Mouse (Mus musculus): ENCODE data around the gene Phrf1. TPM values are rescaled to one million over a fixed set of nuclear protein-coding genes. Genes with fewer than 3 reads are reported as not detected.
A peak's percentile ranks its signal among the peaks of the same experiment; 100 is the strongest.

Gene Phrf1
- polyA plus RNA-seq, 1 experiment from 2014 or later, result 57.1 TPM

- WGBS, result 68% methylated on average over 11 of the region's 11 CpGs
- H3K27ac ChIP-seq (ENCODE audit: low read depth, low read length), result no peak overlapping the region
- no peak overlapping the region for H3K4me2 ChIP-seq (ENCODE audit: low read length)
- peaks cover 48% of the 10 kb centered on the region for H3K36me3 ChIP-seq (ENCODE audit: control insufficient read depth, insufficient read depth, low read length)
- no peak overlapping the region for H3K4me3 ChIP-seq (ENCODE audit: low read length)
- H3K4me1 ChIP-seq (ENCODE audit: control insufficient read depth, insufficient read depth, low read depth, low read length), result peaks cover 3% of the 10 kb centered on the region; the same call in 1 of the 2 replicates
- H3K9me3 ChIP-seq (ENCODE audit: control insufficient read depth, low read length), result no peaks in the 10 kb centered on the region
- ATAC-seq, result no peak
- no peaks in the 10 kb centered on the region; the same call in 1 of the 2 replicates for H3K27me3 ChIP-seq (replicated peaks; ENCODE audit: control insufficient read depth, insufficient read depth, low read length)
- H3K9ac ChIP-seq (ENCODE audit: low read depth, low read length), result no peak overlapping the region; the same call in 1 of the 2 replicates
These were observed 35.6 kb downstream of the Phrf1 start for GRCm38 (mm10) chr7:141264041-141264700.

GRCm38 (mm10) chr7:141264761-141265410 lies 36.3 kb downstream of the Phrf1 start:
- Histone ChIP-seq H3K9ac (ENCODE audit: low read depth, low read length) (no peak overlapping the region; the same call in 1 of the 2 replicates), H3K27me3 (replicated peaks; ENCODE audit: control insufficient read depth, insufficient read depth, low read length) (no peaks in the 10 kb centered on the region; the same call in 1 of the 2 replicates), H3K4me2 (ENCODE audit: low read length) (no peak overlapping the region), H3K36me3 (ENCODE audit: control insufficient read depth, insufficient read depth, low read length) (peaks cover 40% of the 10 kb centered on the region), H3K4me3 (ENCODE audit: low read length) (no peak overlapping the region), H3K27ac (ENCODE audit: low read depth, low read length) (no peak overlapping the region), H3K4me1 (ENCODE audit: control insufficient read depth, insufficient read depth, low read depth, low read length) (peaks cover 3% of the 10 kb centered on the region; the same call in 1 of the 2 replicates), H3K9me3 (ENCODE audit: control insufficient read depth, low read length) (no peaks in the 10 kb centered on the region)
- 39% methylated on average over 12 of the region's 12 CpGs for WGBS
- no peak for ATAC-seq

GRCm38 (mm10) chr7:141265411-141265738 lies 36.8 kb downstream of the Phrf1 start:
- H3K4me1 ChIP-seq (ENCODE audit: control insufficient read depth, insufficient read depth, low read depth, low read length), result peaks cover 3% of the 10 kb centered on the region; the same call in 1 of the 2 replicates
- no peaks in the 10 kb centered on the region; the same call in 1 of the 2 replicates for H3K27me3 ChIP-seq (replicated peaks; ENCODE audit: control insufficient read depth, insufficient read depth, low read length)
- H3K36me3 ChIP-seq (ENCODE audit: control insufficient read depth, insufficient read depth, low read length), result peaks cover 36% of the 10 kb centered on the region
- no peak overlapping the region for H3K9ac ChIP-seq (ENCODE audit: low read depth, low read length)
- WGBS, result 42% methylated on average over 11 of the region's 11 CpGs
- ATAC-seq, result no peak
- no peak overlapping the region for H3K4me3 ChIP-seq (ENCODE audit: low read length)
- no peaks in the 10 kb centered on the region for H3K9me3 ChIP-seq (ENCODE audit: control insufficient read depth, low read length)
- H3K4me2 ChIP-seq (ENCODE audit: low read length), result peak overlapping the region; percentile 52
- H3K27ac ChIP-seq (ENCODE audit: low read depth, low read length), result no peak overlapping the region

GRCm38 (mm10) chr7:141265739-141266561 lies 37.4 kb downstream of the Phrf1 start, which contains the start of gene Irf7:
Gene Irf7 (minus strand): TSS chr7:141266481.
- Histone ChIP-seq H3K27ac (ENCODE audit: low read depth, low read length) (no peak within 1 kb of the TSS), H3K9me3 (ENCODE audit: control insufficient read depth, low read length) (no peaks in the 10 kb centered on the region), H3K4me3 (ENCODE audit: low read length) (peak within 1 kb of the TSS; percentile 32), H3K9ac (ENCODE audit: low read depth, low read length) (peak within 1 kb of the TSS; percentile 24), H3K4me1 (ENCODE audit: control insufficient read depth, insufficient read depth, low read depth, low read length) (peaks cover 3% of the 10 kb centered on the region; the same call in 1 of the 2 replicates), H3K36me3 (ENCODE audit: control insufficient read depth, insufficient read depth, low read length) (peaks cover 30% of the 10 kb centered on the region), H3K27me3 (replicated peaks; ENCODE audit: control insufficient read depth, insufficient read depth, low read length) (no peaks in the 10 kb centered on the region; the same call in 1 of the 2 replicates), H3K4me2 (ENCODE audit: low read length) (peak within 1 kb of the TSS; percentile 52)
- 14% methylated on average over 25 of the region's 25 CpGs for WGBS
- ATAC-seq, result peak; percentile 57

GRCm38 (mm10) chr7:141268466-141269272 lies 40.1 kb downstream of the Phrf1 start:
- Histone ChIP-seq H3K27me3 (replicated peaks; ENCODE audit: control insufficient read depth, insufficient read depth, low read length) (no peaks in the 10 kb centered on the region; the same call in 1 of the 2 replicates), H3K4me3 (ENCODE audit: low read length) (no peak overlapping the region), H3K9ac (ENCODE audit: low read depth, low read length) (no peak overlapping the region), H3K9me3 (ENCODE audit: control insufficient read depth, low read length) (no peaks in the 10 kb centered on the region), H3K4me1 (ENCODE audit: control insufficient read depth, insufficient read depth, low read depth, low read length) (peaks cover 3% of the 10 kb centered on the region; the same call in 1 of the 2 replicates), H3K4me2 (ENCODE audit: low read length) (no peak overlapping the region), H3K36me3 (ENCODE audit: control insufficient read depth, insufficient read depth, low read length) (peaks cover 4% of the 10 kb centered on the region; the same call in 1 of the 2 replicates), H3K27ac (ENCODE audit: low read depth, low read length) (no peak overlapping the region)
- no peak for ATAC-seq
- WGBS, result 78% methylated on average over 24 of the region's 24 CpGs

GRCm38 (mm10) chr7:141269273-141269545 lies 40.6 kb downstream of the Phrf1 start:
- ATAC-seq, result no peak
- 86% methylated on average over 14 of the region's 14 CpGs for WGBS
- no peak overlapping the region for H3K4me3 ChIP-seq (ENCODE audit: low read length)

GRCm38 (mm10) chr7:141270631-141271030 lies 42.0 kb downstream of the Phrf1 start:
- no peaks in the 10 kb centered on the region for H3K36me3 ChIP-seq (ENCODE audit: control insufficient read depth, insufficient read depth, low read length)
- H3K9ac ChIP-seq (ENCODE audit: low read depth, low read length), result no peak overlapping the region
- no peaks in the 10 kb centered on the region for H3K9me3 ChIP-seq (ENCODE audit: control insufficient read depth, low read length)
- no peaks in the 10 kb centered on the region; the same call in 1 of the 2 replicates for H3K27me3 ChIP-seq (replicated peaks; ENCODE audit: control insufficient read depth, insufficient read depth, low read length)
- WGBS, result 89% methylated on average over 3 of the region's 3 CpGs
- H3K4me1 ChIP-seq (ENCODE audit: control insufficient read depth, insufficient read depth, low read depth, low read length), result peaks cover 3% of the 10 kb centered on the region; the same call in 1 of the 2 replicates
- no peak overlapping the region for H3K4me2 ChIP-seq (ENCODE audit: low read length)
- no peak overlapping the region for H3K27ac ChIP-seq (ENCODE audit: low read depth, low read length)
- H3K4me3 ChIP-seq (ENCODE audit: low read length), result no peak overlapping the region
- ATAC-seq, result no peak

More at GRCm38 (mm10) chr7:141269273-141269545, 40.6 kb downstream of the Phrf1 start:
- H3K4me2 ChIP-seq (ENCODE audit: low read length), result no peak overlapping the region
- H3K9ac ChIP-seq (ENCODE audit: low read depth, low read length), result no peak overlapping the region
- no peaks in the 10 kb centered on the region for H3K9me3 ChIP-seq (ENCODE audit: control insufficient read depth, low read length)
- no peak overlapping the region for H3K27ac ChIP-seq (ENCODE audit: low read depth, low read length)
- H3K36me3 ChIP-seq (ENCODE audit: control insufficient read depth, insufficient read depth, low read length), result no peaks in the 10 kb centered on the region
- peaks cover 3% of the 10 kb centered on the region; the same call in 1 of the 2 replicates for H3K4me1 ChIP-seq (ENCODE audit: control insufficient read depth, insufficient read depth, low read depth, low read length)
- H3K27me3 ChIP-seq (replicated peaks; ENCODE audit: control insufficient read depth, insufficient read depth, low read length), result no peaks in the 10 kb centered on the region; the same call in 1 of the 2 replicates

GRCm38 (mm10) chr7:141275356-141275755 lies 46.8 kb downstream of the Phrf1 start:
- H3K27ac ChIP-seq (ENCODE audit: low read depth, low read length), result no peak overlapping the region
- H3K4me3 ChIP-seq (ENCODE audit: low read length), result no peak overlapping the region
- H3K27me3 ChIP-seq (replicated peaks; ENCODE audit: control insufficient read depth, insufficient read depth, low read length), result 0 out of 2 replicates have a peak, but pooled peaks cover 3% of the 10 kb centered on the region
- no peak overlapping the region for H3K4me2 ChIP-seq (ENCODE audit: low read length)
- H3K4me1 ChIP-seq (ENCODE audit: control insufficient read depth, insufficient read depth, low read depth, low read length), result peaks cover 6% of the 10 kb centered on the region
- H3K36me3 ChIP-seq (ENCODE audit: control insufficient read depth, insufficient read depth, low read length), result no peaks in the 10 kb centered on the region
- 85% methylated on average over 9 of the region's 9 CpGs for WGBS
- H3K9me3 ChIP-seq (ENCODE audit: control insufficient read depth, low read length), result no peaks in the 10 kb centered on the region
- no peak for ATAC-seq
- no peak overlapping the region for H3K9ac ChIP-seq (ENCODE audit: low read depth, low read length)

All from hindbrain, embryonic 16.5 days (tissue).